Mouse (Mus musculus) forebrain, embryonic 13.5 days (tissue): Measurements from ENCODE around the gene Pla2g3. TPM values are rescaled to one million over a fixed set of nuclear protein-coding genes. Genes with fewer than 3 reads are reported as not detected.

Experiments used
- ATAC-seq: fragments of 200-750 bp; cut with Nextera tagmentation; 2 replicates; pipeline ENCODE4 v1.8.0; 2017
- H3K27ac ChIP-seq: fragments of 300-500 bp; sonication (generic); 2 replicates; pipeline ENCODE4 v1.5.1; 2015; ENCODE audit warnings: inconsistent platforms, mild to moderate bottlenecking, moderate library complexity
- H3K27me3 ChIP-seq: fragments of 300-500 bp; sonication (generic); 2 replicates; pipeline ENCODE4 v1.6.1; 2015; ENCODE audit warnings: mild to moderate bottlenecking, inconsistent platforms
- H3K36me3 ChIP-seq: fragments of 300-500 bp; sonication (generic); 2 replicates; pipeline ENCODE4 v1.6.1; 2015; ENCODE audit warnings: mild to moderate bottlenecking, inconsistent platforms; ENCODE audit not compliant: poor library complexity, severe bottlenecking
- H3K4me1 ChIP-seq: fragments of 300-500 bp; sonication (generic); 2 replicates; pipeline ENCODE4 v1.6.1; 2015; ENCODE audit warnings: inconsistent platforms
- H3K4me2 ChIP-seq: fragments of 300-500 bp; sonication (generic); 2 replicates; pipeline ENCODE4 v1.6.1; 2015; ENCODE audit warnings: inconsistent platforms, mild to moderate bottlenecking, moderate library complexity
- H3K4me3 ChIP-seq: fragments of 300-500 bp; sonication (generic); 2 replicates; pipeline ENCODE4 v1.5.1; 2015; ENCODE audit warnings: mild to moderate bottlenecking, inconsistent platforms
- H3K9ac ChIP-seq: fragments of 300-500 bp; sonication (generic); 2 replicates; pipeline ENCODE4 v1.6.1; 2015; ENCODE audit warnings: mild to moderate bottlenecking, inconsistent platforms
- H3K9me3 ChIP-seq: fragments of 300-500 bp; sonication (generic); replicated peaks from 2 replicates; pipeline ENCODE4 v1.6.1; 2016; ENCODE audit warnings: inconsistent platforms
- WGBS: fragments of 180-500 bp; shearing (Covaris S2); methylation state at CpG from one replicate; pipeline ENCODE4 v1.1.7; 2015; 5-methylcytosine and 5-hydroxymethylcytosine counted together
- polyA plus RNA-seq: library from polyadenylated mRNA; unstranded; fragments of >200 nt; fragmentation: Nextera tagmentation; extraction: Ambion mirVana; gene quantifications from 2 replicates; pipeline ENCODE4 v1.2.1, GENCODE M21; 2015

Pla2g3 gene
- polyA plus RNA-seq, 1 experiment from 2014 or later: 0.44 TPM

- Histone ChIP-seq H3K9me3 (no peaks in the 10 kb centered on the region), H3K9ac (peak overlapping the region; percentile 37; the same call in 1 of the 2 replicates), H3K4me1 (peaks cover 35% of the 10 kb centered on the region), H3K27me3 (no peaks in the 10 kb centered on the region), H3K4me3 (peak overlapping the region; percentile 54; the same call in 1 of the 2 replicates), H3K36me3 (peaks cover 35% of the 10 kb centered on the region), H3K27ac (no peak overlapping the region), H3K4me2 (peak overlapping the region; percentile 87)
- 4% methylated on average over 8 of the region's 8 CpGs for WGBS
- no peak; the same call in 1 of the 2 replicates for ATAC-seq
Measured at GRCm38 (mm10) chr11:3534956-3535355, 46.9 kb downstream of the Pla2g3 start.

GRCm38 (mm10) chr11:3535406-3535986 lies 47.4 kb downstream of the Pla2g3 start:
- no peaks in the 10 kb centered on the region for H3K9me3 ChIP-seq
- peaks cover 30% of the 10 kb centered on the region for H3K36me3 ChIP-seq
- H3K27ac ChIP-seq: peak overlapping the region; percentile 69
- 1% methylated on average over 36 of the region's 36 CpGs for WGBS
- H3K4me1 ChIP-seq: peaks cover 35% of the 10 kb centered on the region
- peak; percentile 87 for ATAC-seq
- peak overlapping the region; percentile 87 for H3K4me2 ChIP-seq
- H3K27me3 ChIP-seq: no peaks in the 10 kb centered on the region
- H3K4me3 ChIP-seq: peak overlapping the region; percentile 54
- peak overlapping the region; percentile 70 for H3K9ac ChIP-seq

GRCm38 (mm10) chr11:3536082-3536481 lies 48.0 kb downstream of the Pla2g3 start:
- WGBS: 51% methylated on average over 5 of the region's 5 CpGs

GRCm38 (mm10) chr11:3536745-3537333 lies 48.8 kb downstream of the Pla2g3 start:
- Histone ChIP-seq H3K9me3 (no peaks in the 10 kb centered on the region), H3K27ac (no peak overlapping the region), H3K27me3 (no peaks in the 10 kb centered on the region), H3K4me1 (peaks cover 35% of the 10 kb centered on the region), H3K4me2 (peak overlapping the region; percentile 87), H3K4me3 (no peak overlapping the region), H3K9ac (no peak overlapping the region), H3K36me3 (peaks cover 17% of the 10 kb centered on the region)
- no peak for ATAC-seq
- WGBS: 92% methylated on average over 5 of the region's 5 CpGs

More at GRCm38 (mm10) chr11:3536082-3536481, 48.0 kb downstream of the Pla2g3 start:
- H3K27ac ChIP-seq: peak overlapping the region; percentile 69; the same call in 1 of the 2 replicates
- H3K4me2 ChIP-seq: peak overlapping the region; percentile 87
- H3K27me3 ChIP-seq: no peaks in the 10 kb centered on the region
- H3K4me3 ChIP-seq: peak overlapping the region; percentile 54
- peak overlapping the region; percentile 70 for H3K9ac ChIP-seq
- no peaks in the 10 kb centered on the region for H3K9me3 ChIP-seq
- ATAC-seq: no peak
- H3K36me3 ChIP-seq: peaks cover 24% of the 10 kb centered on the region
- peaks cover 35% of the 10 kb centered on the region for H3K4me1 ChIP-seq

GRCm38 (mm10) chr11:3537711-3538110 lies 49.6 kb downstream of the Pla2g3 start:
- ATAC-seq: no peak
- Histone ChIP-seq H3K4me2 (peak overlapping the region; percentile 70), H3K27me3 (no peaks in the 10 kb centered on the region), H3K4me3 (peak overlapping the region; percentile 55), H3K9ac (0 out of 2 replicates have a peak overlapping the region, but pooled peaks have one; percentile 72), H3K9me3 (no peaks in the 10 kb centered on the region), H3K27ac (no peak overlapping the region), H3K4me1 (peaks cover 35% of the 10 kb centered on the region), H3K36me3 (peaks cover 8% of the 10 kb centered on the region)
- WGBS: 96% methylated on average over 3 of the region's 3 CpGs

DNA sequence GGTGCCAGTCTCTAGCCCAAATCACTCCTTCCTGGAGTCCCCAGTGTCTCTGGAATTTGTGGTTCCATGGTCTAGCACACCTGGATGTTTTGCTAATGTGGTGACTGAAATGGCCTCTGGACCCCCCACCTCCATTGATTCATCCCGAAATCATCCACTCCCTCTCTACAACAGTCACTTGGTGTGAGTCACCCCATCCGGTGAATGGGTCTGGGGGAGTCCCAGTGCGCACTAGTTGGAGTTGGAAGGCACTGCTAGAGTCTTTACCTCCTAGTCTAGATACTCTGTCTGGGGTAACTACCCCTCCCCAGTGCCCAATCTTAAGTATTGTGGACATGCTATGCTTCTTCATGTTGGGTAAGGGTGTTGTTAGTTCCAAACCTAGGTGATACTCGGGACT lies 50.3 kb downstream of the Pla2g3 start:
- Histone ChIP-seq H3K4me3 (peak overlapping the region; percentile 55), H3K4me1 (peaks cover 35% of the 10 kb centered on the region), H3K4me2 (peak overlapping the region; percentile 70), H3K9ac (peak overlapping the region; percentile 72), H3K27me3 (no peaks in the 10 kb centered on the region), H3K36me3 (peaks cover 2% of the 10 kb centered on the region; the same call in 1 of the 2 replicates), H3K27ac (no peak overlapping the region), H3K9me3 (no peaks in the 10 kb centered on the region)
- 73% methylated on average over 4 of the region's 4 CpGs for WGBS
- ATAC-seq: no peak

GRCm38 (mm10) chr11:3539111-3539825 lies 51.2 kb downstream of the Pla2g3 start:
- ATAC-seq: peak; percentile 96
- Histone ChIP-seq H3K27ac (no peak overlapping the region), H3K4me2 (peak overlapping the region; percentile 70), H3K4me1 (peaks cover 35% of the 10 kb centered on the region), H3K36me3 (no peaks in the 10 kb centered on the region), H3K4me3 (peak overlapping the region; percentile 55), H3K9ac (peak overlapping the region; percentile 72), H3K27me3 (no peaks in the 10 kb centered on the region), H3K9me3 (no peaks in the 10 kb centered on the region; the same call in 1 of the 2 replicates)
- WGBS: 6% methylated on average over 33 of the region's 33 CpGs

- Histone ChIP-seq H3K4me2 (peak overlapping the region; percentile 70), H3K9ac (no peak overlapping the region), H3K4me3 (peak overlapping the region; percentile 55), H3K36me3 (no peaks in the 10 kb centered on the region), H3K9me3 (peaks cover 5% of the 10 kb centered on the region), H3K27ac (no peak overlapping the region), H3K4me1 (peaks cover 32% of the 10 kb centered on the region), H3K27me3 (no peaks in the 10 kb centered on the region)
- WGBS: 79% methylated on average over 4 of the region's 4 CpGs
- no peak for ATAC-seq
Measured at GRCm38 (mm10) chr11:3539826-3540196, 51.7 kb downstream of the Pla2g3 start.

- peak within 1 kb of the TSS; percentile 51 for H3K9ac ChIP-seq
- WGBS: 94% methylated on average over 23 of the region's 23 CpGs
- H3K27me3 ChIP-seq: no peaks in the 10 kb centered on the region
- peak within 1 kb of the TSS; percentile 70 for H3K4me2 ChIP-seq
- H3K27ac ChIP-seq: no peak within 1 kb of the TSS
- peaks cover 6% of the 10 kb centered on the region for H3K9me3 ChIP-seq
- no peak for ATAC-seq
- peak within 1 kb of the TSS; percentile 55 for H3K4me3 ChIP-seq
- peaks cover 27% of the 10 kb centered on the region for H3K4me1 ChIP-seq
- no peaks in the 10 kb centered on the region for H3K36me3 ChIP-seq
Measured at GRCm38 (mm10) chr11:3540451-3541085, 52.5 kb downstream of the Pla2g3 start, which contains the start of gene Smtn. Gene Smtn (minus strand): TSS chr11:3540612.

DNA sequence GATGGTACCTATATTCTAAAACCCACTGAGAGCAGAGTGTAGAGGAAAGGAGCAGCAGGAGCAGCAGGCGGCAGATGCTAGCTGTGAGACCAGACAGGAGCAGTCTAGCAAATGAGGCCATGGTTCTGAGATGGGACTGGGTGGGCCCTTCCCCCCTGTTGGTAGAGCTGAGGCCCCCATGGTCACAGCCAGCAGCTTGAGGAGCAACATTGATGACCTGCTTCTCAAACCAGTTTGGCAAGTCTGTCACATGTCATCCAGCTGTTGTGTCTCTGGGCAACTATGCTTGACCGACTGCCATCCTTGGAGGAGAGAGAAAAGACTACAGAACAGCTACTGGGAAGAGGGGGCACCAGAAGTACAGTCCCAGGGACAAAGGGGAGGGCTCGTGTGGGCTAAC lies 53.8 kb downstream of the Pla2g3 start:
- peaks cover 6% of the 10 kb centered on the region for H3K9me3 ChIP-seq
- H3K4me1 ChIP-seq: peaks cover 17% of the 10 kb centered on the region
- H3K4me2 ChIP-seq: no peak overlapping the region
- no peak overlapping the region for H3K27ac ChIP-seq
- no peak overlapping the region for H3K4me3 ChIP-seq
- no peaks in the 10 kb centered on the region for H3K27me3 ChIP-seq
- H3K36me3 ChIP-seq: no peaks in the 10 kb centered on the region
- no peak for ATAC-seq
- WGBS: 65% methylated on average over 3 of the region's 3 CpGs
- H3K9ac ChIP-seq: no peak overlapping the region

GRCm38 (mm10) chr11:3543001-3543400 lies 54.9 kb downstream of the Pla2g3 start:
- Histone ChIP-seq H3K27ac (no peak overlapping the region), H3K9ac (no peak overlapping the region), H3K4me3 (no peak overlapping the region), H3K4me2 (no peak overlapping the region), H3K36me3 (no peaks in the 10 kb centered on the region), H3K4me1 (peaks cover 15% of the 10 kb centered on the region), H3K9me3 (peaks cover 6% of the 10 kb centered on the region), H3K27me3 (no peaks in the 10 kb centered on the region)
- ATAC-seq: no peak
- WGBS: 50% methylated on average over 5 of the region's 5 CpGs

DNA sequence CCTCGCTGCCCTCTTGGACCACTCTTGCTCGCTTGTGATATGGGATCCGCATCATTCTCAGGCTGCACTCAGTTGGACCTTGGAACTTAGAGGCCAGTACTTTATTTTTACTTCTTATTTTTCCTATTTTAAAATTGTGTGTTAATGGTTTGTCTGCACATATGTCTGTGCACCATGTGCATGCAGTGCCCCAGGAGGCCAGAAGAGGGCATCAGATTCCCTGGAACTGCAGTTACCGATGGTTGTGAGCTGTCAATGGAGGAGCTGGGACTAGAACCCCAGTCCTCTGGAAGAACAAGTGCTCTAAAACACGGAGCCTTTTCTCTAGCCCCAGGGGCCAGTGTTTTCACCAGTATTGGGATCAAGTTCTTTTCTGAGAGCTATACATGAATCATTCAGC lies 56.3 kb downstream of the Pla2g3 start:
- no peak overlapping the region for H3K9ac ChIP-seq
- ATAC-seq: no peak
- H3K27ac ChIP-seq: no peak overlapping the region
- H3K27me3 ChIP-seq: no peaks in the 10 kb centered on the region
- no peak overlapping the region for H3K4me2 ChIP-seq
- H3K4me1 ChIP-seq: peaks cover 6% of the 10 kb centered on the region; the same call in 1 of the 2 replicates
- H3K9me3 ChIP-seq: peaks cover 6% of the 10 kb centered on the region
- no peaks in the 10 kb centered on the region for H3K36me3 ChIP-seq
- WGBS: 96% methylated on average over 5 of the region's 5 CpGs
- no peak overlapping the region for H3K4me3 ChIP-seq
